Mouse (Mus musculus) layer of hippocampus, adult 2 months (tissue): ENCODE measurements around the gene Prkce. TPM values are rescaled to one million over a fixed set of nuclear protein-coding genes. Genes with fewer than 3 reads are reported as not detected.
A peak's percentile ranks its signal among the peaks of the same experiment; 100 is the strongest.

Source experiments
- DNase-seq, 2 experiments: peaks; one replicate each; pipeline ENCODE4 v3.0.0; 2022; ENCODE audit warnings: low spot score in 2 of 2
- H3K27ac ChIP-seq: fragments of 200-600 bp; 2 replicates; pipeline ENCODE4 v1.8.1; 2022
- H3K4me3 ChIP-seq: fragments of 200-600 bp; 2 replicates; pipeline ENCODE4 v1.8.1; 2022; ENCODE audit warnings: mild to moderate bottlenecking
- CTCF ChIP-seq: fragments of 200-600 bp; conservative IDR thresholded peaks from 2 replicates; pipeline ENCODE4 v1.8.1; 2022; ENCODE audit warnings: antibody characterized with exemption, mild to moderate bottlenecking, moderate library complexity
- total RNA-seq, 2 experiments: library from RNA; stranded (reverse); gene quantifications; 2 replicates each; pipeline ENCODE4 v1.2.3; 2021

Gene Prkce
- total RNA-seq, 2 experiments from 2014 or later = 422 to 451 TPM

DNA sequence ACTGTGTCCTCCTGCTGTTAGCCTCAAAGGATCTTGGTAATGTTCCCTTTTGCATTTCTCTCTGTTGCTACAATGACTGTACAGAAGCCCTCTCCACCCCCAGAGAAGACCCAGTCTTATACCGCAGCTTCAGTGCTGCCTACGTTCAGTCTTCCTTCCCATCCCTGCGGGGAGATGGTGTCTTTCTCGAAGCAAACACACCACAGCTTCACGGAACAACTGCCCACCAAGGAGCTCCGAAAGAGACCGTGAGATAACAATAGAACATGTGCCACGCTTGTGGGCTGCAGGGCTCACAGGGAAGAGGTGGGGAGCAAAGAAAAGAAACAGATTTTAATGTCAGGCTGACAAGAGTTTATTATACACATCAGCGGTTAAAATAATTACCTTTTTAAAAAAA lies 46.7 kb downstream of the Prkce start:
- Histone ChIP-seq H3K27ac (peak overlapping the region; percentile 85), H3K4me3 (no peak overlapping the region)
- no peak for DNase-seq
- no peak for TF ChIP-seq CTCF

DNA sequence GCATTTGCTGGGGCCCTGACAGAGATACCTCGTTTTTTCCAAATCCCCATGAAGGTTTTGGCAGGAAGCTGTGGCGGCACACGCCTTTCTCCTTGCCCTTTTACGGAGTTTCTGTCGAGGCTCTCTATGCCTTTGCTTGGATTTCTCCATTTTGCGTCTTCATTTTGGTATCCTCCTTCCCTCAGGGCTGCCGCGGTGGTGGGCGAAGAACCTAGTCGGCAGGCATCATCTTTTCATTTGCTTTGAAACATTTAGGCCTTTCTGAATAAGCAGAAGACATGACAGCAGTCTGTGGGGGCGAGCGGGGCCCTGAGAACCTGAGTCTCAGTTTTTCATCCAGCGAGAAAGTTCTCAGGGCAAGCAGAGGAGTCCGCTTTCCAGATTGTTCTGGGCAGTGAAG lies 47.2 kb downstream of the Prkce start:
- TF ChIP-seq CTCF = no peak
- no peak for DNase-seq
- Histone ChIP-seq H3K4me3 (no peak overlapping the region), H3K27ac (peak overlapping the region; percentile 85)

DNA sequence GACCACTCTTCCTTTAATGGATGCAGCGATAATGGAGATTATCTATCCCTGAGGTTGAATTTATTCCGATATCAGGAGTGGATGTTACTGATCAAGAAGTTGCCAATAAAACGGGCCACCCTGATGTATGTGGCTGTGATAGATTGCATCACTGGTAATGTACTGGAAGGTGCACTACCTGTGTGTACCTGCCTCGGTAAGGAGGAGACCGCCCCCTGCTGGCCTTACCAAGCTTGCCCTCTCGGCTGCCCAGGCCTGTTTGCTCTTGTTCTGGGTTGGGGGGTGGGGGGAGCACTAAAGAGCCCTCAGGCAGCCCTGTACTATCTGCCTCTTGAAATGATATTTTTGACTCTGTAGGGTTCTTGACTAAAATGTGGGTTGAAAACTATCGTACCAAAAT lies 48.2 kb downstream of the Prkce start:
- DNase-seq = no peak
- TF ChIP-seq CTCF = peak; percentile 54
- 0 out of 2 replicates have a peak overlapping the region, but pooled peaks have one; percentile 85 for H3K27ac ChIP-seq
- H3K4me3 ChIP-seq = no peak overlapping the region

DNA sequence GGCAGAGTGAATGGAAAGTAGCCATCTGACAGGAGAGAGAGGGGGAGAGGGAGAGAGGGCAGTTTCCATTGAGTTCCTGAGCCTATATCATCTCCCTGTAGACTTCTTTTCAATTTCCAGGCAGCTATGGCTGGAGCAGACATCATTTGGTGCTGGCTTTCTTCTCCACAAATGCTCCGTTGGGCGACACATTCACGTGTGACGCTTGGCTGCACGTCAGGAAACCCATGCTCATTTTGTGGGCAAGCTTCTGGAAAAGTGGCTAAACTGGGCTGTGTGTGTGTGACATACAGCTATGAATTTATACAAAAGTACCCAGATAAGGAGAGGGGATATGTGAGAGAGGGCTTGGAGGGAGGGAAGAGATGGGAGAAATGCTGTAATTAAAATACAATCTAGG lies 49.9 kb downstream of the Prkce start:
- Histone ChIP-seq H3K27ac (0 out of 2 replicates have a peak overlapping the region, but pooled peaks have one; percentile 53), H3K4me3 (no peak overlapping the region)
- no peak for TF ChIP-seq CTCF
- no peak for DNase-seq

GRCm38 (mm10) chr17:86218553-86218952 lies 51.0 kb downstream of the Prkce start:
- TF ChIP-seq CTCF = no peak
- Histone ChIP-seq H3K4me3 (no peak overlapping the region), H3K27ac (peak overlapping the region; percentile 43)
- no peak for DNase-seq

DNA sequence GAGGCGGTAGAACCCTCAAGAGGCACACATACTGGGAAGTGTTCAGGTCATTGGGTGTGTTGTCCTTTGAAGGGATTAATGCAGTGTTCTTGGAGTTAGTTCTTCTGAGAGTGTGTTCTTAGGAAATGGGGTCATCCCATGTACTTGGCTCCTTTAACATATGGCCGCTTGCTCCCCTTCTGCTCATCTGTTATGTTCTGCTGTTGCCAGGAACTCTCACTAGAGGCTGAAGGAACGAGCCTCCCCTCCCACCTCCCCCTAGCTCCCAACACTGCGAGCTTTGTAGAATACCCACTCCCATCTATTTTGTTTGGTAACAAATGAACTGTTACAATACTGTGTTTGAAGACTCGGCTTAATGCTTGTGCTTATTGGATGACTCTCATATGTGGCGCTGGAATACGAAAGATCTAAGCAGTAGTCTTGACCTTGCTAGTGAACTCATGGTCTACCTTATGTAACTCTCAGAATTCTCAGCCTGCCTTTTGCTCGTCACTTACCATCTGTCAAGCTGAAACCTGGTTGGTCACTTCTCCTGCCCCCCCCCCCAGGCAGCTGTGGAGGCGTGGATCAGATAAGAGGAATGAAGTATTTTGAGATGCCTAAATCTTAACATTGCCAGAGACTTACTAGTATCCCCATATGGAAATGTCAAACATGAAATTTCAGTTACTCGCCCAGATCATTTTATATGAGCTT lies 58.1 kb downstream of the Prkce start:
- Histone ChIP-seq H3K4me3 (no peak overlapping the region), H3K27ac (peak overlapping the region; percentile 61; the same call in 1 of the 2 replicates)
- DNase-seq = no peak
- no peak for TF ChIP-seq CTCF

DNA sequence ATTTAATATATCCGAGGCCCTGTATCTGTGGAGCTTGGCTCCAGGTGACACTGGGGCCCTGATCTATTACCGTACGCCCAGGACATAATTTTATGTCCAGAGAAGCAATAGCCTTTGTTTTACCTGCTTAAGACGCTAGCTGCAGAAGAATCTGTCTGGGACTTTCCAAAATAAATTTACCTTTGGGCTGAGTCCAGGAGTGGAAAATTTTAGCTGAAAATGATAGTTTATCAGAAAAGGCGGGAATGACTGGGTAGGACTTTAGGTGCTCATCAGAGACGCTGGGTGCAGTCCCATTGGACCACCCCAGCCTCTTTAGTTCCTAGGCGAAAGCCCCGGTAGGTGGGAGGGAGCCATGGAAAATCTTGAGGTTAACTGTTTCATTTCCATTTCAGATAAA lies 58.6 kb downstream of the Prkce start:
- DNase-seq = no peak
- Histone ChIP-seq H3K4me3 (no peak overlapping the region), H3K27ac (peak overlapping the region; percentile 61; the same call in 1 of the 2 replicates)
- TF ChIP-seq CTCF = no peak

DNA sequence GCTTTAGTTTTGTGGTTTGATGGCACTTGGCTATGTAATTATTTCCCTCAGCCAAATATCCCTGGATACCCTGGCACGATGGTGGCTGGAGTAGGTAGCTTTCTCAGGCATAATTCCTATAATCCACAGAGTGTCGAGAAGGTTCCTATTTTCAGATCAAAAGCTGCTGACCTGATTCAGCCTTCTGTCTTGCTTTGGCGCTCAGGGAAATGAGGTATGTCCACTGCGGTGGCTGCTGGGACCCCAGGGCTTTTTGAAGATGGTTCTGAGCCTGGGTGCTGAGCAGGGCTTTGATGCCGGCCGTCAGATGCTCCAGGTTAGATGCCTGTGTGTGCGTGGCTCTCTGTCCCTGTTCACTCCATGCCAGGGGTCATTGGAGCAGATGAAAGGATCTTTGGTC lies 59.0 kb downstream of the Prkce start:
- no peak for DNase-seq
- no peak for TF ChIP-seq CTCF
- no peak overlapping the region for H3K4me3 ChIP-seq
- H3K27ac ChIP-seq = peak overlapping the region; percentile 61; the same call in 1 of the 2 replicates

- no peak for DNase-seq
- TF ChIP-seq CTCF = no peak
- Histone ChIP-seq H3K27ac (peak overlapping the region; percentile 61), H3K4me3 (no peak overlapping the region)
Measured at GRCm38 (mm10) chr17:86227389-86227788, 59.8 kb downstream of the Prkce start.

DNA sequence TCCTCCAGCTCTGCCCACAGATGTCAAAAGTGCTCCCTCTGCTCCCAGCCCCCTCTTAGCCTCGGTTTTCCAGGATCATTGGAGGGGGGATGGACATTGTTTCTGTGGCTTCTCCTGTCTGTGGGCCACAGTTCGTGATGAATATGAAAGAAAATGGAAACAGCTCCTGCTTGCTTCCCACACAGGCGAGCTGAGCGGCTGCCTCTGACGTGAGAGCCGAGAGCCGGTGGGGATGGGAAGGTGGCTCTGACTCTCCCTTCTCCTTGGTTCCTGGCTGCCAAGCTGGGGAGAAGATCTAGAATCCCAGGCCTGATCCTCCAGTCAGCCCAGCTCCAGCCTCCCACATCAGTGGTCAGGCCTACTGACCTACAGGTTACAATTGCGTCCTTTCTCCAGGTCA lies 61.3 kb downstream of the Prkce start:
- DNase-seq = peak; percentile 63 to 65
- no peak for TF ChIP-seq CTCF
- Histone ChIP-seq H3K27ac (peak overlapping the region; percentile 86), H3K4me3 (no peak overlapping the region)

GRCm38 (mm10) chr17:86230141-86230633 lies 62.6 kb downstream of the Prkce start:
- TF ChIP-seq CTCF = no peak
- Histone ChIP-seq H3K27ac (peak overlapping the region; percentile 15; the same call in 1 of the 2 replicates), H3K4me3 (no peak overlapping the region)
- no peak for DNase-seq

DNA sequence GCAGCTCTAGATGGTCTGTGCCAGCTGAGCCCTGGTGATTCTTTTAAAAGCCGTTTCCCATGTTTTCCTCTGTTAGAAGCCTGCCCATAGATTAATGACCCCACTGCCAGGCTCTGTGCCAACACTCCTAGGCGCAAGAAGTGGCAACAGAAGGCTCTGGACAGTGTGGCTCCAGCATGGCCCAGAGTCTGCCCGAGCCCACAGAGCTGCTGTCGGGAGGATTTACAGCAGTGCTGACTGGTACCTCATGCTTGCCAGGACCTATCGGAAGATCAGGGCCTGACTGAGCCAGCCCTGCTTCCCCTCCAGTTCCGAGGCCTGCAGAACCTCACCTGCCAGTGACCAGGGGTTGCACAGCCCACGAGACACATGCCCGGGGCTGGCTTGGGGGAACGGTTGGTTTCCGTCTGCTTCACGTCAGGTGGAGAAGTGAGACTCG lies 64.2 kb downstream of the Prkce start:
- no peak for TF ChIP-seq CTCF
- Histone ChIP-seq H3K4me3 (peak overlapping the region; percentile 22; the same call in 1 of the 2 replicates), H3K27ac (peak overlapping the region; percentile 80)
- no peak for DNase-seq

DNA sequence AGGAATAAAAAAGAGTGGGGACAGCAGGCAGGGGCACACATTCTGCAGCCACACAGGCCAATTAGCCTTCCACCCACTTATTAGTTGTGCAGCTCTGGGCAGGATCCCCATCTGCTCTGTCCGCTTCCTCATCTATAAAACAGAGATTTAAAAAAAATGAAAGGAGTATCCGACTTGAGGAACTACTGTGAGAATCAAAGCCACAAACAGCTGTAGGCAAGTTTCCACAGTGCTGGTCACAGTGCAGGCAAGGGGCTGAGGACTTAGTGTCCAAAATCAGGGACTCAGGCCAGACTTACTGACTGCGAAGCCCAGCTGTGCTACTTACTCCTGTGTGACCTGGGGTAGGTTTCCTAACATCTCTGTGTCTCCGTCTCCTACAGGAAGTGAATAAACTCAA lies 64.7 kb downstream of the Prkce start:
- TF ChIP-seq CTCF = no peak
- Histone ChIP-seq H3K27ac (peak overlapping the region; percentile 80), H3K4me3 (peak overlapping the region; percentile 22; the same call in 1 of the 2 replicates)
- no peak for DNase-seq
